Mouse (Mus musculus): ENCODE measurements at regions not wholly inside any gene's neighbourhood (a gene's known extent, or its start where the extent isn't known, plus 50 kb on each side); places are given as distances from the start of the nearest gene placed in this dataset.

DNA sequence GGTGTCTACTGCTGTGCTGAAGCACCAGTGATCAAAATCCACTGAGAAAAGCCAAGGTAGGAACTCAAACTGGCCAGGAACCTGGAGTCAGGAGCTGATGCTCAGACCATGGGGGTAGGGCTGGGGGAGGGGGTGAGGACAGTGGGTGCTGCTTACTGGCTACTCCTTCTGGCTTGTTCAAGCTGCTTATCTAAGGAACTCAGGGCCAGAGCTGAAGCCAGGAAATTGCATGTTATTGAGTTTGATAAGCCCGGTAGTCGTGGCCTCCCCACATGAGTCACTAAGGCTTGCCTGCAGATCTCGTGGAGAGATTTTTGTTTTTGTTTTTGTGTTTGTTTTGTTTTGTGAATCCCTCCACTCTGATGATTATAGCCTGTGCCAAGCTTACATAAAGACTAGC lies 65.9 kb downstream of the Tmem215 start:
- in situ Hi-C loops (cut with MseI, MboI): no loop called here

- in situ Hi-C loops (cut with MseI, MboI): no loop called here
These were observed 71.4 kb downstream of the Tmem215 start for GRCm38 (mm10) chr4:40543085-40544048.

GRCm38 (mm10) chr4:40544056-40544455 lies 72.1 kb downstream of the Tmem215 start:
- in situ Hi-C loops (cut with MseI, MboI): no loop called here

GRCm38 (mm10) chr4:40544806-40545205 lies 72.8 kb downstream of the Tmem215 start:
- in situ Hi-C loops (cut with MseI, MboI): no loop called here

GRCm38 (mm10) chr4:40545700-40546099 lies 73.7 kb downstream of the Tmem215 start:
- in situ Hi-C loops (cut with MseI, MboI): no loop called here

DNA sequence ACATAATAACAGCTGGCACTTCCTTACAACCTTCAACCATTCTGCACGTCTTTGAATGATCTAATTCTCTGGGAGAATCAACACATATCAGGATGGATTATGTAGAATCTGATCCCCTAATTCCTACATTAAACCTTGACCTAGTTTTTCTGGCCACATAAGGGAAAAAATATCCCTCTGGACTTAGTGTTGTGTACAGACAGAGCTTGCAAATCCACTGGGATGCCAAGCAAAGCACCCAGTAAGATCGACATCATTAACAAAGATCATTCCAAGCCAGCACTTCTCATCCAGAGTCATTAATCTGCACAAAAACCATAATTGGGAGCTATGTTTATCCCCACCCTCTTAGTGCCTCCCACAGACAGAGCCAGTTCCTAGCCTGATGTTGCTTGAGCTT lies 87.8 kb downstream of the Tmem215 start:
- in situ Hi-C loops (cut with MseI, MboI): no loop called here

DNA sequence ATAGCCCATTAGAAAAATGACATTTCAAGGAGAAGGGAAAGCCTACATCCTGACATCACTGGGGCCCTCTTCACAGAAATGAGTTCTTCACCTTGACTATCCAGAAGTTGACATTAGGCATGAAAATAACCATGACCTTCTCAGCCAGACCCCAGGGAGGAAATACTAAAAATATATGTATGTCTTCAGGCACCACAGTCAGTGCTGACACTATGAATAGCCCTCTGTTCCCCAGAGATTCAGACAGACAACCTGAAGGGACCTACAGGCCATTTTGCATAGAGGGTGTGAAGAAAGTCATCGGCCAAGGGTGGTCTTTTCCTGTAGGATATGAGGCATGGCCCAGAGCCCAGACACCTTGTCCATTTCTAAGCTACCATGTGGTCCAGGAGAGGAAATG lies 101.3 kb downstream of the Tmem215 start:
- in situ Hi-C loops (cut with MseI, MboI): no loop called here

GRCm38 (mm10) chr4:40575951-40576350 lies 104.0 kb downstream of the Tmem215 start:
- in situ Hi-C loops (cut with MseI, MboI): loop anchor here in 1 of 2 experiments (5.0 kb wide), 1 partner anchor 46 kb away; no protein-coding TSS in a partner anchor

DNA sequence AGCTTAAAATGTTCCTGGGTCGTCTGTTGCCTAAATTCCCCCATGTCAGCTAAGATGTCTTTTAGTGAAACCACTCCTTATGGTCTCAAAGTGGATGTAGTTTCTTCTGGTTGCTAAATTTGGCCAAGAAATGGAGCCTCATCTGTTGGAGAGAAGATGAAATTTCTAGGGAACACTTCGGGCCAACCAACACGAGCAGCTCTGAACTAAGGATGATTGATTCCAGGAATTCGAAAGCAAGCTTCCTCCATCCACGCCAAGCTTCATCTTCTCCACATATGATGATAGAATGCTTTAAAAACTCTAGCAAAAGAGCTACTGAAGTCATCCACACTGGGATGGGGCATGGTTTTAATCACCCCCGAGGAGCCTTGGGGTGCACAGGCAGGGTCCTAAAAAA lies 112.5 kb downstream of the Tmem215 start:
- in situ Hi-C loops (cut with MseI, MboI): no loop called here

DNA sequence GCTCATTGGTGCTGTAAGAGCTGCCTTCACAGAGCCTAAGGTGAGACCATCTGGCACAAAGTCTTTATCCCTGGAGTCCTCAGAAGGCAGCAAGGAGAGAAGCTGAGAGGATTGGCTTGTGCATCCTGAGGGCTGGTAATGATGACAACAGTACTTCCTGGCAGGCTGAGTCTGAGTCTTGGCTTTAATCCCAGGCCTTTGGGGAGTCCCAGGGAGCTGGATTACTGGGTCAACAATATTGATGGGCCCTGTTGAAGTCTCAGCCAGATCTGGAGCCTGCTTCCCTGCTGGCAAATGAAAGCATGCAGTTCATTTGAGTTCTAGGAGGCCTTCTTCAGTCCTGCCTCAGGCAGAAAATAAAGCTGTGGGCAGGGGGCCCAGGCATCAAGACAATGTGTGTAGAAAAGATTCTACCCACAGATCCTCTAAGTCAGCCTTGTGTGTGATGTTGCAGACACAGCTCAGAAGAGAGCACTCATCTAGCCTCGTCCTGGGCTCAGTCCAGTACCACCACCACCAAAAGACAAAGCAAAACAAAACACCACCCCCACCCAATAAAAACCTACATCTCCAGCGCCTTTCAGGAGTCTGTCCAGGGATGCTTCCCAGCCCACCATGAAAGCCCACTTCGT lies 113.1 kb downstream of the Tmem215 start:
- in situ Hi-C loops (cut with MseI, MboI): no loop called here

GRCm38 (mm10) chr4:40586045-40586444 lies 114.1 kb downstream of the Tmem215 start:
- in situ Hi-C loops (cut with MseI, MboI): no loop called here

DNA sequence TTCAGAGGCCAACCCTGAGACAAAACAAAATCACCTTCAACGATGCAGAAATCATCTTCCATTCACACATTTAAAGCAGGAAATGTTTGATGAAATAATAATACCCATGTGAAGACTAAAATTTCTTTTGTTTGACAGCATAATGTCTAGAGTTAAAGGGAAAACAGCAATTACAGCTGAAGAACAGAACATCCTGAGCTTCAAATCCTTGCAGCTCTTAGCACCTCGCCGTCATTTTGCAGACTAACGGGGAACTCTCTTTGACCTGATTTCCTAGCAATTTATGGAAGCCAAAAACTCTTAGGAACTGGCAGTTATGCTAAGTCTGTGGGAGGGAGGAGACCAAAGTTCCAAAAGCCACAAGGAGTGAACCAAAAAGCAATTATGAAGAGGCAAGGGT lies 115.3 kb downstream of the Tmem215 start:
- in situ Hi-C loops (cut with MseI, MboI): no loop called here

DNA sequence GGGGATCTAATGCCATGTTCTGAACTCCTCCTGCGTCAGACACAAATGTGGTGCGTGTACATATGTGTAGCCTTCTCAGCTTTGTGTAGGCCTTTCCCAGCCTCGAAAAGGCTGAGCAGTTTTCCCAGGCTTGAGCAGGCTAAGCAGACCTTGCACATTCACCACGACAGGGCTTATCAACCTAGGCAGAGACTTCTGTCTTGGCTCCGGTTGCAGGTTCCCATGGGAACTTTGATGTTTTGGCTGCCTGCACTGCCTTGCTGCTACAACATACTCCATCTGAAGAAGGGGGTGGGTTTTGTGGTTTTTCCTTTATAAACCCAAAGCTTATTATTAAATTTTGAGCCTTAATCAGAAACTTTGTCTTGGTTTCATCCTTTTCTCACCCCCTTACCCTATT lies 109.2 kb downstream of the Aptx start:
- in situ Hi-C loops (cut with MseI, MboI): no loop called here

- in situ Hi-C loops (cut with MseI, MboI): no loop called here
These were observed 78.0 kb downstream of the Aptx start for GRCm38 (mm10) chr4:40625024-40625423.

DNA sequence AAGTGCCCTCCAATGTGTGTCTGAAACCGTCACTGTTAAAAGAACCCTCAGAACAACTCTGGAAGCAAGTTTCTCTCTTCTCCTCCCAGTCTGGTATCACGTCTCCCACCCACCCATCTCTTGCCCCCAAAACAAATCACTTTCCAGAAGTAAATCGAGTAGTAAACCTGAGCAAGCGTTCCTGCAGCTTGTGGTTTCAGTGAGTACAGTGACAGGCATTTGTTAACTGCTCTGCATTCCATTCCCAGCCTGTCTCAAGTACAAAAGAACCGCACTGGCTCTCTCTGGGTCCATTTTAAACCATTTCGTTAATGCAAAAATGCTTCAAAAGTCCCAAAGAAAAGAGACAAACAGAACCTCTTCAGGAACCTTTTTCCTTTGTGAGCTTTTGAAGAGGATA lies 77.1 kb downstream of the Aptx start:
- in situ Hi-C loops (cut with MseI, MboI): no loop called here
